ENCODE assay signal across 11 mouse cellular contexts in genomic region chr5:24321711-24322682, GRCm38 (mm10). TPM values are rescaled to one million over a fixed set of nuclear protein-coding genes. Genes with fewer than 3 reads are reported as not detected.
DNase-seq lines count a peak whose midpoint lies in the region; ATAC-seq and TF ChIP-seq lines count a peak whose summit lies in the region.
"Had no signal": no experiment of that assay in that cellular context is flagged by ENCODE, and none has a peak within 500 bp of the region (broad histone marks: within the 10 kb centered on the region; RNA-seq: fewer than 3 reads in every experiment).

No protein-coding gene starts in this region.

- peak; percentile 58 for DNase-seq in adrenal gland, postnatal 14 days
- DNase-seq in adrenal gland, postnatal 4 days (ENCODE audit: low spot score in 2 of 2): no peak
- peak; percentile 89 for DNase-seq in midbrain, embryonic 10.5 days (ENCODE audit: low spot score)
- DNase-seq in midbrain, postnatal 0 days (ENCODE audit: low spot score): no peak
- peak; percentile 70 for DNase-seq in limb, embryonic 10.5 days (ENCODE audit: low spot score)
- no peak for DNase-seq in Muller cell, postnatal 12 days (ENCODE audit: inconsistent ontology term)
- no peak for DNase-seq in cerebellum, postnatal 25 days
- DNase-seq: thymus, adult 18-20 months had no signal

- peaks cover 56% of the 10 kb centered on the region for H3K36me3 ChIP-seq in midbrain, embryonic 10.5 days
- H3K36me3 ChIP-seq in midbrain, postnatal 0 days (ENCODE audit: insufficient read depth, low read length): peaks cover 29% of the 10 kb centered on the region
- H3K36me3 ChIP-seq in limb, embryonic 10.5 days: peaks cover 51% of the 10 kb centered on the region
- H3K36me3 ChIP-seq in stomach, embryonic 16.5 days (ENCODE audit: control insufficient read depth, insufficient read depth, low read length): no peaks in the 10 kb centered on the region

- no peaks in the 10 kb centered on the region for H3K9me3 ChIP-seq in midbrain, embryonic 10.5 days (replicated peaks)
- no peaks in the 10 kb centered on the region for H3K9me3 ChIP-seq in midbrain, postnatal 0 days (ENCODE audit: low read length)
- H3K9me3 ChIP-seq in limb, embryonic 10.5 days (replicated peaks): no peaks in the 10 kb centered on the region
- H3K9me3 ChIP-seq in stomach, embryonic 16.5 days (replicated peaks; ENCODE audit: control insufficient read depth, low read length): no peaks in the 10 kb centered on the region

- no peak for ATAC-seq in midbrain, postnatal 0 days (ENCODE audit: low FRiP score)
- peak; percentile 22; the same call in 1 of the 2 replicates for ATAC-seq in stomach, embryonic 16.5 days (ENCODE audit: insufficient read depth, low FRiP score)

- H3K9ac ChIP-seq in midbrain, postnatal 0 days (replicated peaks; ENCODE audit: low read length, poor library complexity, severe bottlenecking): no peak overlapping the region
- H3K9ac ChIP-seq in stomach, embryonic 16.5 days (ENCODE audit: low read length): no peak overlapping the region
- H3K9ac ChIP-seq: liver, embryonic 14.5 days had no signal

- peaks cover 38% of the 10 kb centered on the region for H3K27me3 ChIP-seq in midbrain, embryonic 10.5 days (ENCODE audit: low read depth, poor library complexity, severe bottlenecking)
- no peaks in the 10 kb centered on the region for H3K27me3 ChIP-seq in midbrain, postnatal 0 days (ENCODE audit: insufficient read depth, low read length)
- peaks cover 37% of the 10 kb centered on the region for H3K27me3 ChIP-seq in limb, embryonic 10.5 days (ENCODE audit: low read depth, poor library complexity, severe bottlenecking)
- H3K27me3 ChIP-seq in stomach, embryonic 16.5 days (ENCODE audit: control insufficient read depth, insufficient read depth, low read length): no peaks in the 10 kb centered on the region; the same call in 1 of the 2 replicates

- peaks cover 43% of the 10 kb centered on the region for H3K4me1 ChIP-seq in midbrain, embryonic 10.5 days
- no peaks in the 10 kb centered on the region for H3K4me1 ChIP-seq in midbrain, postnatal 0 days (ENCODE audit: insufficient read depth, low read length)
- peaks cover 56% of the 10 kb centered on the region for H3K4me1 ChIP-seq in limb, embryonic 10.5 days
- H3K4me1 ChIP-seq in stomach, embryonic 16.5 days (ENCODE audit: control insufficient read depth, insufficient read depth, low read length): peaks cover 6% of the 10 kb centered on the region

- TF ChIP-seq CTCF in midbrain, postnatal 0 days (IDR thresholded peaks at IDR 0.05): no peak

- H3K4me3 ChIP-seq in midbrain, embryonic 10.5 days: peak overlapping the region; percentile 57
- no peak overlapping the region for H3K4me3 ChIP-seq in midbrain, postnatal 0 days (ENCODE audit: low read depth, low read length)
- peak overlapping the region; percentile 42 for H3K4me3 ChIP-seq in limb, embryonic 10.5 days
- H3K4me3 ChIP-seq in stomach, embryonic 16.5 days (replicated peaks; ENCODE audit: low read length): no peak overlapping the region

- 2% methylated on average over 20 of the region's 22 CpGs for WGBS in midbrain, embryonic 10.5 days
- 8% methylated on average over 21 of the region's 22 CpGs for WGBS in midbrain, postnatal 0 days
- WGBS in limb, embryonic 10.5 days: 6% methylated on average over 22 of the region's 22 CpGs
- 31% methylated on average over 22 of the region's 22 CpGs for WGBS in stomach, embryonic 16.5 days

- H3K27ac ChIP-seq in midbrain, embryonic 10.5 days (replicated peaks): peak overlapping the region; percentile 98
- H3K27ac ChIP-seq in midbrain, postnatal 0 days (ENCODE audit: low read depth, low read length): no peak overlapping the region
- peak overlapping the region; percentile 95 for H3K27ac ChIP-seq in limb, embryonic 10.5 days
- H3K27ac ChIP-seq in stomach, embryonic 16.5 days (ENCODE audit: low read length): no peak overlapping the region
- H3K27ac ChIP-seq: liver, embryonic 14.5 days had no signal

- H3K4me2 ChIP-seq in midbrain, postnatal 0 days (ENCODE audit: low read depth, low read length, poor library complexity, severe bottlenecking): no peak overlapping the region
- H3K4me2 ChIP-seq in stomach, embryonic 16.5 days (ENCODE audit: low read depth, low read length): no peak overlapping the region

RNA-seq across cellular contexts. Expression of gene Kcnh2, which starts 29.4 kb away (rescaled TPM):
- 10.7 and 11.1 TPM in 2 replicates for total RNA-seq in adrenal gland, postnatal 14 days (2021)
- total RNA-seq in adrenal gland, postnatal 4 days (2021): 10 to 100 TPM; 38.6 to 42.4 TPM
- polyA plus RNA-seq in midbrain, embryonic 10.5 days (2016; fragmentation: Nextera tagmentation; extraction: Ambion mirVana): 27.1 and 35.3 TPM in 2 replicates
- 46.9 and 60.2 TPM in 2 replicates for total RNA-seq in midbrain, postnatal 0 days (2014; rRNA removed)
- polyA plus RNA-seq in midbrain, postnatal 0 days (2015; fragmentation: Nextera tagmentation; extraction: Ambion mirVana): 10.1 and 11.1 TPM in 2 replicates
- polyA plus RNA-seq in limb, embryonic 10.5 days (2016; fragmentation: Nextera tagmentation; extraction: Ambion mirVana): 15.0 and 19.3 TPM in 2 replicates
- polyA plus RNA-seq in stomach, embryonic 16.5 days (2015; fragmentation: Nextera tagmentation; extraction: Ambion mirVana): 5.6 and 6.5 TPM in 2 replicates

RNA-seq across cellular contexts. Expression of gene Nos3, which starts 42.6 kb away (rescaled TPM):
- total RNA-seq in adrenal gland, postnatal 14 days (2021): 16.8 and 18.3 TPM in 2 replicates
- total RNA-seq in adrenal gland, postnatal 4 days (2021): 10 to 100 TPM; 11.5 to 12.3 TPM
- polyA plus RNA-seq in midbrain, embryonic 10.5 days (2016; fragmentation: Nextera tagmentation; extraction: Ambion mirVana): 7.9 and 9.3 TPM in 2 replicates
- total RNA-seq in midbrain, postnatal 0 days (2014; rRNA removed): 11.0 and 14.2 TPM in 2 replicates
- 7.0 and 7.5 TPM in 2 replicates for polyA plus RNA-seq in midbrain, postnatal 0 days (2015; fragmentation: Nextera tagmentation; extraction: Ambion mirVana)
- 8.4 and 8.9 TPM in 2 replicates for polyA plus RNA-seq in limb, embryonic 10.5 days (2016; fragmentation: Nextera tagmentation; extraction: Ambion mirVana)
- polyA plus RNA-seq in stomach, embryonic 16.5 days (2015; fragmentation: Nextera tagmentation; extraction: Ambion mirVana): 6.5 and 7.3 TPM in 2 replicates
- total RNA-seq: neutrophil, adult 5-6 weeks had no signal

Comparison
In these comparisons a context has a peak if more than half of its experiments do, and no peak if none do; other contexts are left out.
1. DNase-seq: peak in adrenal gland, postnatal 14 days (single experiment), midbrain, embryonic 10.5 days (single experiment) and limb, embryonic 10.5 days (single experiment); none in adrenal gland, postnatal 4 days (0 of 2), midbrain, postnatal 0 days (single experiment), Muller cell, postnatal 12 days (single experiment) and cerebellum, postnatal 25 days (0 of 2).
2. H3K27ac ChIP-seq: peak in midbrain, embryonic 10.5 days (single experiment) and limb, embryonic 10.5 days (single experiment); none in midbrain, postnatal 0 days (single experiment) and stomach, embryonic 16.5 days (single experiment).
3. H3K4me3 ChIP-seq: peak in midbrain, embryonic 10.5 days (single experiment) and limb, embryonic 10.5 days (single experiment); none in midbrain, postnatal 0 days (single experiment) and stomach, embryonic 16.5 days (single experiment).